Mouse (Mus musculus): ENCODE data around the gene Focad. TPM values are rescaled to one million over a fixed set of nuclear protein-coding genes. Genes with fewer than 3 reads are reported as not detected.
"Not testable (repeated sequence)": the region's sequence is repeated elsewhere in the genome, so short reads cannot be mapped to it uniquely, and the experiment has no call there.

Focad gene
- total RNA-seq, 2 experiments from 2014 or later: 46.9 to 50.3 TPM

- DNase-seq (ENCODE audit: low spot score in 2 of 2): no peak
These were observed 295.6 kb downstream of the Focad start for GRCm38 (mm10) chr4:88390036-88390435.

DNA sequence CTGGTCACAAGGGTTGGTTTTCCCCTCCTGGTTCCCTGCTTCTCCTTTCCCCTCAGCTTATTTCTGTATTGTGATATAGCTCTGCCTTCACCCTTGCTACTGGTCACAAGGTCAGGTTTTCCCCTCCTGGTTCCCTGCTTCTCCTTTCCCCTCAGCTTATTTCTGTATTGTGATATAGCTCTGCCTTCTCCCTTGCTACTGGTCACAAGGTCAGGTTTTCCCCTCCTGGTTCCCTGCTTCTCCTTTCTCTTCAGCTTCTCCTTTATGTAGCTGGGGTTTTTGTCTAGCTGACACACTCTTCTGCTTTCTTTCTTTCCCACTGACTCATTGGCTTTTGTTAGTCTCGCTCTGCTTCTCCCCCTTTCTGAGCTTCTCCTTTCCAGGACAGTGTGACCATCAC lies 296.2 kb downstream of the Focad start:
- DNase-seq (ENCODE audit: low spot score in 2 of 2): not testable (repeated sequence)

- no peak for DNase-seq (ENCODE audit: low spot score in 2 of 2)
These were observed 301.3 kb downstream of the Focad start for GRCm38 (mm10) chr4:88395717-88396116.

- DNase-seq (ENCODE audit: low spot score in 2 of 2): peak in 1 of 2 experiments; percentile 5
These were observed 302.6 kb downstream of the Focad start for GRCm38 (mm10) chr4:88396995-88397521.

- no peak for DNase-seq (ENCODE audit: low spot score in 2 of 2)
These were observed 306.0 kb downstream of the Focad start for GRCm38 (mm10) chr4:88400302-88400991.

- DNase-seq (ENCODE audit: low spot score in 2 of 2): no peak
These were observed 306.5 kb downstream of the Focad start for GRCm38 (mm10) chr4:88400992-88401313.

DNA sequence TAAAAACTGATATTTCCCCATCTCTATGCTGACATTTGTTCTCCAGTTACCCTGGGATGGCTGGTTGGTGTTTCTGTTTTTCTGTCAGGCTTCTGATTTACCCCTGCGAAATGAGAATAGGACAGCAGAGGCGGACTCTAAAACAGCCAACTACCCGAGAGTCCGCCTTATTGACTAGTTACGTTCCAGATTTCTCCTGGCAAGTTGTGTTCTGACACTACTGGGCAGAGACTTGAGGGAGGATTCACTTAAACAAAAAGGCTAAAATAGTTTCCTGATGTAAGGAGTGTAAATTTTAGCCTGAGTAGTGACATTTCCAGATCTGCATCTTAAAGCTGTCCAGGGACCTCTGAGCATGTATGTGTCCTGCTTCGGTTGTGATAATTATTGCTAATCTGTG lies 308.5 kb downstream of the Focad start:
- no peak for DNase-seq (ENCODE audit: low spot score in 2 of 2)

- DNase-seq (ENCODE audit: low spot score in 2 of 2): peak; percentile 8 to 12
These were observed 312.7 kb downstream of the Focad start for GRCm38 (mm10) chr4:88406887-88407696.

DNA sequence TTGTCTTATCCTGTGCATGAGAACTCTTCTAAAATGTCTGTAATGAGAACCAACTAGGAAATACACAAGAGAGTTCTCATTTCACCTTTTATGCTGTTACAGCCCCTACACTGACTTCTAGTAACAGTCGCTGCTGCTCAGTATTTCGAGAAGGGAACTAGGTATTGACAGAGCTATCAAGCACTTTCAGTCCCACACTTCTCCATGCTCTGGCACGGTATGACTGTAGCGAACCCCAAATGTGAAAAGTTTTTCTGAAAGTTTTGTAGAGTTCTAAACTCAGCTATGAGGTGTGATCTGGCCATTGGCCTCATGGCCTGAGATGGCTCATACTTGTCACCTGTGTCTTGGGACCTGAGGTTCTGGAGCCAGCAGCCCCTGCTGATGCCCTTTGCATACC lies 314.9 kb downstream of the Focad start:
- no peak for DNase-seq (ENCODE audit: low spot score in 2 of 2)

GRCm38 (mm10) chr4:88412331-88412730 lies 317.9 kb downstream of the Focad start:
- DNase-seq (ENCODE audit: low spot score in 2 of 2): no peak

GRCm38 (mm10) chr4:88415017-88415416 lies 320.6 kb downstream of the Focad start:
- no peak for DNase-seq (ENCODE audit: low spot score in 2 of 2)

GRCm38 (mm10) chr4:88419378-88419777 lies 324.9 kb downstream of the Focad start:
- DNase-seq (ENCODE audit: low spot score in 2 of 2): no peak

- no peak for DNase-seq (ENCODE audit: low spot score in 2 of 2)
These were observed 330.1 kb downstream of the Focad start for GRCm38 (mm10) chr4:88424563-88424962.

GRCm38 (mm10) chr4:88427630-88428239 lies 333.3 kb downstream of the Focad start:
- no peak for DNase-seq (ENCODE audit: low spot score in 2 of 2)

DNA sequence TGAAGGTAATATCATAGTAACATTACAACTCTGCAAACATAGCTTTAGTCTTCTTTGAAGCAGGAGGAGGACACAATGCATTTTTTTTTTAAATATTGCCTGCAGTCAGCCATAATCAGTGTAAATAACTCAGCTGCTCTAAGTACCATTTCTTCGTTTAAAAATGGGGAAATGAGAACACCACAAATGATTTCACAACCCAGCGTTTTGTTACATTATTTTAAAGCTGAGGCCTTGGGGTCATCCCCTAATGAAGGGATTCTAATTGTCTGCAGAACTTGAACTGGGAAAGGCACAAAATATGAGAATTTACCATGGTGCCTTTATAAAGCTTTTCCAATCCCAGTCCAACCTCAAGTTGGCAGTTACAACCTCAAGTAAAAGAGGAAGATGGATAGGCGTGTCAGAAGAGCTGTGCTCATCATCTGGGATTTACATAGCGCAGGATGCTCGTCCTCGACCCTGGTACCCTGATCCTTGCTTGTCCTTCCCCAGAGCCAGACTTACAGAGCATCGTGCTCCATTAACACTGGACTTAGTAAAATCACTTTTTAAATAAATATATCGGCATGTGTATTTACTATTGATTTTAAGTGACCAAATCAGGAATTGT lies 338.1 kb downstream of the Focad start:
- no peak for DNase-seq (ENCODE audit: low spot score in 2 of 2)

DNA sequence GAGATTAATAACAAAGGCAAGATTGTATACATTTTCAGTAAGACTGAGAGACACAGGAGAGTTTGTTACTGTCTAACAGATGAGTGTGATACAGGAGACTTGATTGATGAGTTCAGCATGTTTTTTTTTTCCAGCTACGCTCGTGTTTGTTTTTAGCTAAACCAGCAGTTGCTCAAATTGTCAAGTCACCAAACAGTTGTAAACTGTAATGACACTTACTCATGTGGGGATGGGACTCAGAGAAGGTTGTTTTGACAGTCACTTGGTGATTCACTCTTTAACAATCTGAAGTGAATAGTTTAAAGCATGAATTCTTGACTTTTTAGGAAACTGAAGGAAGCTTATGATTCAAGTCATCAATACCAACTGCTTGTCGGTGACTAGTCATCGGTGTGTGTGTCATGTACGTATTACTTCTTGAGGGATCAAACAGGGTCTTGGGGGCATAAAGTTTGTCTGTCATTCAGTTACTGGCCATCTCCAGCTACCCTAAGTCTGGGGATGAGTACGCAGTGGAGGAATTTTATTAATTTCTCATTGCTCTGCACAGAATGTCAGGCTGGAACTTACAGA lies 342.2 kb downstream of the Focad start:
- no peak for DNase-seq (ENCODE audit: low spot score in 2 of 2)

GRCm38 (mm10) chr4:88437166-88437565 lies 342.7 kb downstream of the Focad start:
- DNase-seq (ENCODE audit: low spot score in 2 of 2): no peak

GRCm38 (mm10) chr4:88437917-88438316 lies 343.5 kb downstream of the Focad start:
- DNase-seq (ENCODE audit: low spot score in 2 of 2): no peak

DNA sequence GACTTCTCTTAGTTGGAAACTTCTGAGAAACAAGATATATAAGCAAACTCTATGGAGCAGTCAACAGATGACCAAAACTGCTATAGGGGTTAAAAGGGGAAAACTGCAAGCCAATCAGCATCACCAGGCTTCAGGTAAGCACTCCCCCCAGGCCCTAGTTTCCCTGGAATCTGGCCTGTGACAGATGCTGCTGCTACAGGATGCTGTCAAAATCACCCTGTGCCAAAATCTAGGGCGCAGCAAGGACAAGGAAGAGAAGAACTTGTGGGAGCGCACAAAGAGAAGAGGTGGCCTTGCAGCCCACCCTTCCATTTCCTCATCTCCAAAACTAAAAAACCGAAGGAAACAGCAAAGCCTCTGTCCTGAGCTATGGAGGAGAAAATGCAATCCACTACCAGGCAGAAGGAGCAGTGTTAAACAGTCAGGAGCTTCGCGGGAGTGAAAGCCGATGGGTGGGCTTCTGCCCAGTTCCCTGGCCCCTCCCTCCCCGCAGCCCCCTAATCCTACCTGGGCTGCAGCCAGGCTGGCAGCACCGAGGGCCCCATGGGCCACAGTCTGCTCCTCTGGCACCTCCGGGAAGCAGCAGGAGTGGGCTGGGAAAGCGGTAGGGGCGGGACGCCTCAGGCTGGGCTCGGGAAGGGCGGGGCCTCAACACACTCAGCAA lies 344.0 kb downstream of the Focad start, which contains the start of gene Hacd4:
Gene Hacd4, minus strand, starts transcription at position 603 of the 664 bp plus-strand sequence.
- DNase-seq (ENCODE audit: low spot score in 2 of 2): peak in 1 of 2 experiments; percentile 11

DNA sequence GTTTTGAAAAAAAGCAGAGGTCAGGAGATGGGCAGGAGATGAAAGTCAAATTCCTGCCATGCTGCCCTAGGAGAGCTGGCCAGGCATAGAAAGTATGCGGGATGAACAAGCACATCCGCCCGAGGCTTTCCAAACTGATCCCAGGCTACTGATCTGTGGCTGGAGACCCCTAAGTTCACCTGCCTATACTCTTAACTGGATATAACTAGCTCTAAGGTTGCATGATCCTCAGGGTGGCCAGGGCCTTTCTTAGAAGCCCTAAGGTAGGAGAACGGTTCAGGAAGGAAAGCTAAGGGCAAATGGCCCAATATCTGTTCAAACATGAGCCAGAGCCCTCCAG lies 344.5 kb downstream of the Focad start:
- DNase-seq (ENCODE audit: low spot score in 2 of 2): no peak

GRCm38 (mm10) chr4:88439669-88440123 lies 345.3 kb downstream of the Focad start:
- no peak for DNase-seq (ENCODE audit: low spot score in 2 of 2)

Measured in left cerebral cortex, adult 18-20 months (tissue).